Mouse (Mus musculus) kidney, embryonic 16.5 days (tissue): ENCODE results near the gene Tkt. TPM values are rescaled to one million over a fixed set of nuclear protein-coding genes. Genes with fewer than 3 reads are reported as not detected.

Source experiments
- ATAC-seq: fragments of 200-750 bp; cut with Nextera tagmentation; 2 replicates; pipeline ENCODE4 v1.8.0; 2017; ENCODE audit warnings: moderate TSS enrichment; ENCODE audit not compliant: low FRiP score, low TSS enrichment
- H3K27ac ChIP-seq: fragments of 300-500 bp; sonication (generic); 2 replicates; pipeline ENCODE4 v1.5.1; 2014; ENCODE audit warnings: low read length
- H3K27me3 ChIP-seq: fragments of 300-500 bp; sonication (generic); 2 replicates; pipeline ENCODE4 v1.6.1; 2014; ENCODE audit warnings: low read length, control low read depth, mixed read lengths; ENCODE audit not compliant: insufficient read depth
- H3K36me3 ChIP-seq: fragments of 300-500 bp; sonication (generic); 2 replicates; pipeline ENCODE4 v1.6.1; 2014; ENCODE audit warnings: low read length, control low read depth, mixed read lengths; ENCODE audit not compliant: insufficient read depth
- H3K4me1 ChIP-seq: fragments of 300-500 bp; sonication (generic); 2 replicates; pipeline ENCODE4 v1.6.1; 2014; ENCODE audit warnings: low read length, control low read depth, mixed read lengths; ENCODE audit not compliant: insufficient read depth
- H3K4me2 ChIP-seq: fragments of 300-500 bp; sonication (generic); replicated peaks from 2 replicates; pipeline ENCODE4 v1.6.1; 2014; ENCODE audit warnings: low read depth, low read length
- H3K4me3 ChIP-seq: fragments of 300-500 bp; sonication (generic); 2 replicates; pipeline ENCODE4 v1.5.1; 2014; ENCODE audit warnings: mild to moderate bottlenecking, low read length
- H3K9ac ChIP-seq: fragments of 300-500 bp; sonication (generic); replicated peaks from 2 replicates; pipeline ENCODE4 v1.6.1; 2014; ENCODE audit warnings: low read length
- H3K9me3 ChIP-seq: fragments of 300-500 bp; sonication (generic); 2 replicates; pipeline ENCODE4 v1.6.1; 2016; ENCODE audit warnings: low read length, control low read depth
- WGBS: fragments of 180-500 bp; shearing (Covaris S2); extraction: QIAGEN DNeasy Blood & Tissue Kit; methylation state at CpG from one replicate; pipeline ENCODE4 v1.1.7; 2014; 5-methylcytosine and 5-hydroxymethylcytosine counted together
- polyA plus RNA-seq: library from polyadenylated mRNA; unstranded; fragments of >200 nt; fragmentation: Nextera tagmentation; extraction: Ambion mirVana; gene quantifications from 2 replicates; pipeline ENCODE4 v1.2.1, GENCODE M21; 2015

Tkt gene
- polyA plus RNA-seq, 1 experiment from 2014 or later: 314 TPM

DNA sequence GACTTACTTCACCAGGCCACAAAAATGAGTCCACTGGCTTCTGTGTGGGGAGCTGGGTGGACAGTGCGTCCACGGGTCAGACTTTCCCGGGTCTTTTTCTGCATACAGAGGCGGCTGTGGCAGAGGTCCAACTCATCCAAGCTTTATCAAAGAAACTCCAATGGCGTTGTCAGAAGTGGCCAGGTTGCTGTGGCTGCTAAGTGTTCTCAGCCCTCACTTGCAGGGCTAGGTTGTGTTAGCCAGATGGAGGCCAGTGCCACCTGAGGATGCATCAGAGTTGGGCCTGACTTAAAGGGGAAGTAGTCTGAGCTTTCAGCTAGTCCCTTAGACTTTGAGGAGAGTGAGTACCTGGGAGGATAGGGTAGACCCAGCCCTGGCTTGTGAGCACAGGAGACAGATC is 3.4 kb downstream of the Tkt start:
- Histone ChIP-seq H3K4me3 (peak overlapping the region; percentile 80), H3K4me1 (peaks cover 33% of the 10 kb centered on the region), H3K27me3 (no peaks in the 10 kb centered on the region), H3K27ac (no peak overlapping the region), H3K36me3 (peaks cover 11% of the 10 kb centered on the region), H3K4me2 (peak overlapping the region; percentile 95), H3K9me3 (no peaks in the 10 kb centered on the region), H3K9ac (no peak overlapping the region)
- WGBS: 66% methylated on average over 5 of the region's 5 CpGs
- no peak for ATAC-seq

DNA sequence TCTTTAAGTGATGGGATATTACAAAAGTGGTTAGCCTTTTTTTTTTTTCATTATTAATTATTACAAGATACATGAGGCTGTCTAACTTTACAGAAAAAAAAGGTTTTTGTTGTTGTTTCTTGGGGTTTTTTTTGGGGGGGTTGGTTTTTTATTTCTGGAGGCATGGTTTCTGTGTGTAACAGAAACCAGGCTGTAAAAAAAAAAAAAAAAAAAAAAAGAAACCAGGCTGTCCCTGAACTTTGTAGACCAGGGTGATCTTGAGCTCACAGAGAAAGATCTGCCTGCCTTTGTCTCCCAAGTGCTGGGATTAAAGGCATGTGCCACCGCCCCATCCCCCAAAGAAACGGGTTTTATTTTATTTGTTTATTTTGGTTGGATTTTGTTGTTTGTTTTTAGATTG is 3.8 kb downstream of the Tkt start:
- Histone ChIP-seq H3K36me3 (peaks cover 11% of the 10 kb centered on the region), H3K27me3 (no peaks in the 10 kb centered on the region), H3K4me1 (peaks cover 33% of the 10 kb centered on the region), H3K4me2 (no peak overlapping the region; the same call in 1 of the 2 replicates), H3K9me3 (no peaks in the 10 kb centered on the region), H3K27ac (no peak overlapping the region), H3K4me3 (no peak overlapping the region), H3K9ac (no peak overlapping the region)
- 93% methylated on average over 2 of the region's 2 CpGs for WGBS
- no peak for ATAC-seq

DNA sequence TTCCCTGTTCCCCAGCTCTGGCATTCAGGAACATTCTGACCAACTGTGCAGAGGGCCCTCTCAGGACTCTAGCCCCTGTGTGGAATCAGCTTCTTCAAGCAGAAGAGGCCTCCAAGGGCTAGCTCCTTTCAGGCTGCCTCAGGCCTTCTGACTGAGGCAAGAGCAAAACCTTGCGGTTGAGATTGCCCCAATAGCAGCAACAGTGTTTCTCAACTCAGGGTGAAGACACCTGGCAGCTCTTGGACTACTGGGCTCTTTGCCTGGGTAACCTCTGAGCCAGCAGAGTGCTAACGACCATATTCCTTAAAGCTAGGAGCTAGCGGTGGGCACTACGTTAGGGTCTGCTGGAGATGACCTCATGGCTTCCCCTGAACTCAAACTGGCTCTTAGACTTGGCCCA is 5.0 kb downstream of the Tkt start:
- Histone ChIP-seq H3K4me3 (no peak overlapping the region), H3K27ac (no peak overlapping the region), H3K9ac (no peak overlapping the region), H3K9me3 (no peaks in the 10 kb centered on the region), H3K4me1 (peaks cover 31% of the 10 kb centered on the region), H3K4me2 (no peak overlapping the region), H3K27me3 (no peaks in the 10 kb centered on the region), H3K36me3 (peaks cover 16% of the 10 kb centered on the region)
- 78% methylated on average over 4 of the region's 4 CpGs for WGBS
- ATAC-seq: no peak

DNA sequence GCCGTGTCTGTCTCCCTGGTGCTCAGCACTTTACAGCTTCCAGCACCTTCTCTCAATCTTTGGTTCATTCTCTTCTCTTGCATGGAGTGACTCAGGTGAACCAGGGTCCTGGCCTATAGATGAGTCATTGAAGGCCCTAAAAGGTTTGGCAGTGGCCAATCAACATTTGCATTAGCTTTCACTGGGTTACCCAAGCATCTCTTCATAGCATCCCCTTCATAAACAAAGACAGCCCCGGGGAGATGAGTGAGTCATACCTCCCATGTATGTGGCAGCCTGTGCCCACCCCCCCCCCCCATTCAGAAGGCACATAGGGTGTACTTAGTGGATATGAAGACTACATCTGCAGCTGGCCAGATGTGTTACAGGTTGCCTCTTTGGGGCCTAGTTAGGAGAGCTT is 8.5 kb downstream of the Tkt start:
- peaks cover 11% of the 10 kb centered on the region for H3K4me1 ChIP-seq
- no peaks in the 10 kb centered on the region for H3K9me3 ChIP-seq
- no peak for ATAC-seq
- H3K27me3 ChIP-seq: no peaks in the 10 kb centered on the region
- WGBS: 82% methylated on average over 2 of the region's 2 CpGs
- no peak overlapping the region for H3K4me3 ChIP-seq
- H3K4me2 ChIP-seq: no peak overlapping the region
- H3K9ac ChIP-seq: no peak overlapping the region
- no peak overlapping the region for H3K27ac ChIP-seq
- H3K36me3 ChIP-seq: peaks cover 46% of the 10 kb centered on the region

DNA sequence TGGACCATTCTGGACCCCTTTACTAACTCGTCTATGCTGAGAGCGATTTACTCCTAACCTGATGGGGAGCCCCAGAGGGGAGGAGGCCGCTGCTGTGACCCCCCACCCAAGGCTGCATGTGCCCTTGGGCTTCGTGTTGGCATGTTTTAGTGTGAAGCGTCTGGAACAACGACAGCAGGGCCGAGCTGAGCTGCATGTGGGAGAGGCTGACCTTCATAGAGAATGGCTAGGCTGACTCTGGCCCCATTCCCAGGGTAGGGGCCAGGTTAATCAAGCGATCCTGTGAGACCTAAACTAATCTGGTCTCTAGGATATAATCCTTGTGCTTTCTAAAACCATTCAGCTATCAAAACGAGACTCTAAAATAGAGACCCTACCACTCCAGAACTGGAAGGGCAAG is 9.6 kb downstream of the Tkt start:
- Histone ChIP-seq H3K9ac (no peak overlapping the region), H3K4me1 (peaks cover 6% of the 10 kb centered on the region; the same call in 1 of the 2 replicates), H3K9me3 (no peaks in the 10 kb centered on the region), H3K27ac (peak overlapping the region; percentile 49; the same call in 1 of the 2 replicates), H3K4me2 (no peak overlapping the region), H3K36me3 (peaks cover 49% of the 10 kb centered on the region), H3K4me3 (no peak overlapping the region), H3K27me3 (no peaks in the 10 kb centered on the region)
- ATAC-seq: no peak
- WGBS: 63% methylated on average over 9 of the region's 9 CpGs

DNA sequence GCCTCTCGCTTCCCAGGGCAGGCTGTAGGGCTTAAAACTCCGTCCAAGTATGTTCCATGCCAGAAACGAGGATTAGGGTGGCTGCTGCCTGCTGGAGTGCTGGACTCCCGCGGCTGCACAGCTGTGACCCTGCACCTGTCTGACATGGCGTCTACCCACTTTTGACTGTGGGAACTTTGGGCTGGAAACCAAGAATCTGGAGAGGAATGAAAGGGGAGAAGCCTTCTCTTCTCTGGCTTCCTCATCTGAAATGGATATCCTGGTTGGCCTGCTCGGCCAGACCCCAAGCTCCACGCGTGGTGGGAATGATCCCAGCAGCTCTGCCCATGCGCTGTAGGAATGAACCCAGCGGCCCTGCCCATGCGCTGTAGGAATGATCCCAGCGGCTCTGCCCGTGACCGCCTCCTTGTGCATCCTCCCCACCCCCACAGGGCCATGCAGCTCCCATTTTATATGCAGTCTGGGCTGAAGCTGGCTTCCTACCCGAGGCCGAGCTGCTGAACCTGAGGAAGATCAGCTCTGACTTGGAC is 11.2 kb downstream of the Tkt start:
- H3K36me3 ChIP-seq: peaks cover 54% of the 10 kb centered on the region
- no peak overlapping the region for H3K27ac ChIP-seq
- H3K9ac ChIP-seq: no peak overlapping the region
- no peak for ATAC-seq
- 69% methylated on average over 17 of the region's 17 CpGs for WGBS
- no peak overlapping the region for H3K4me3 ChIP-seq
- no peak overlapping the region for H3K4me2 ChIP-seq
- no peaks in the 10 kb centered on the region for H3K9me3 ChIP-seq
- H3K27me3 ChIP-seq: no peaks in the 10 kb centered on the region
- peaks cover 6% of the 10 kb centered on the region; the same call in 1 of the 2 replicates for H3K4me1 ChIP-seq

DNA sequence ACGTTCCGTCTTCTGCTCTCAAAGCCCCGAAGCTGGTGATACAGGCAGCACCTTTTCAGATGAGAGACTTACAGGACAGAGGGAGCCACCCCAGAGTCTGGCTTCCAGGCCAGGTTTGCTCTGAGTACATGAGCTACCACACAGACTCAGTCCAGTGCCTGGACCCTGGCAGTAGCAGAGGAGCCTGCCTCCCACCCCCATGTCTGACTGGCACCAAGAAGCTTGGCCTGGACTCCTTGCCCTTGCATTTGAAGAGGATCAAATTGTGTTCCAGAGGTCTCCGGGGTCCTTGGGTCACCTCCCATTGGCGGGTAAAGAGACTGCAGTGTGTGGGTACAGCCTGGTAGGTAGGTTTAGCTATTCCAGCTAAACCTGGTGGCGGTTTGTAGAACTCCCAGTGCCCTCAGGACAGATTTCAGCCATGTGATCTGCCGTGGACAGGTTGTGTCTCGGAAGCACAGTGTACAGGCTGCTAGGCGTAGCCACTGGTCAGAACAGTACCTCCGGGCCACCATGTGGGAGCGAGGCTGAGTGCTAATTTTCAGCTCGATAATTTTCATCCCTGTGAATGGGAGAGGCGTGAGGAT is 12.7 kb downstream of the Tkt start:
- Histone ChIP-seq H3K4me3 (no peak overlapping the region), H3K27me3 (no peaks in the 10 kb centered on the region), H3K9me3 (no peaks in the 10 kb centered on the region), H3K9ac (no peak overlapping the region), H3K36me3 (peaks cover 68% of the 10 kb centered on the region), H3K4me2 (no peak overlapping the region), H3K27ac (peak overlapping the region; percentile 77; the same call in 1 of the 2 replicates), H3K4me1 (peaks cover 6% of the 10 kb centered on the region; the same call in 1 of the 2 replicates)
- ATAC-seq: no peak
- WGBS: 86% methylated on average over 13 of the region's 13 CpGs

DNA sequence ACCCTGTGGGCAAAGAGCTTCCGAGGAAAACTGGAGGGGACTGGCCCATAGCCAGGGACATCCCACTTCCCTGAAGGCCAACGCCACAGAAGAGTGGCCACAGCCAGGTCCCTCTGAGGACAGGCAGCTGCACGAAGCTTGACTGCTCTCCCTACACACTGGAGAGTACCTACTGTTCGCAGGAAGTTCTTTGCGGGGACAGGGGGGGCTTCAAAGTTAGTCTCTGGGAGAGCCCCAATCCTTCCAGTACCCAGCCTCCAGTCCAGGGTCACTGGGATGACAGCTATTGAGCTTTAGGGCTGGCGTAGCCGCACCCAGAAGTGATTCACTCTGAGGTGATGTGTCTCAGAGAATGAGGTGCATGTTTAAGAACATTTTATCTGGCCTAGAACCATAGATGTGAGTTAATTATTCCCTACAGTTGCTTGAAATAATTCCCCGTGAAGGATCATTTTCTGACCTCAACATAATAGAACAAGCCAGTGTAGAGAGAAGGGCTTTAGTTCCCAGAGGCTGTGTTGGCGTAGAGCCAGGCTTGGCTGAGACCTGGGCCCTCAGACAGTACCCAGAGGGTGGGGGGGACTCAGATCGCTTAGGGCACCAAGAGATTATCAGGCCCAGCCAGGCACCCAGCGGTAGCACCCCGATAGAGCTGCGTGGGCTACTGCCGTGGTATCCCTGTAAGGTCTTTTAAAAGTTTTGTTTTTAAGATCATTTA is 13.5 kb downstream of the Tkt start:
- H3K4me1 ChIP-seq: peaks cover 6% of the 10 kb centered on the region; the same call in 1 of the 2 replicates
- no peak overlapping the region for H3K9ac ChIP-seq
- H3K4me2 ChIP-seq: no peak overlapping the region
- H3K9me3 ChIP-seq: no peaks in the 10 kb centered on the region
- no peak overlapping the region for H3K4me3 ChIP-seq
- H3K27ac ChIP-seq: peak overlapping the region; percentile 77
- peak; percentile 86 for ATAC-seq
- H3K36me3 ChIP-seq: peaks cover 68% of the 10 kb centered on the region
- 78% methylated on average over 14 of the region's 14 CpGs for WGBS
- H3K27me3 ChIP-seq: no peaks in the 10 kb centered on the region

DNA sequence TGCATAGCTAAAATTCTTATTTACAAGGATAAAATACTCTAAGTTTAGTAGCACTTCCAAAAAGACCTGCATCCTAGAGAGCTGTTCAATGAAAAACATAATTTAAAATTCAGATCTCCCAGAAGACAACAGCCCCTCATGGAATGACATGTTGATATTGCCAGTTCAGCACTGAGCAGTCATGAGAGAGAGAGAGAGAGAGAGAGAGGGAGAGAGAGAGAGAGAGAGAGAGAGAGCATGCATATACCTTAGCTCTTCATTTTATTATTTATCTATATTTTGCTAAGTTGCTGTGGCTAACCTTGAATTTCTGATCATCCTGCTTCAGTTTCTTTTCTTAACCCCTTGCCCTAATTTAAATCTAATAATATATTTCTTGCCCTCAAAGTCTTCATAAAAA is 14.2 kb downstream of the Tkt start:
- Histone ChIP-seq H3K27ac (no peak overlapping the region), H3K4me3 (no peak overlapping the region), H3K4me2 (no peak overlapping the region), H3K27me3 (no peaks in the 10 kb centered on the region), H3K9ac (no peak overlapping the region), H3K9me3 (no peaks in the 10 kb centered on the region), H3K4me1 (peaks cover 6% of the 10 kb centered on the region; the same call in 1 of the 2 replicates), H3K36me3 (peaks cover 71% of the 10 kb centered on the region)
- ATAC-seq: no peak

DNA sequence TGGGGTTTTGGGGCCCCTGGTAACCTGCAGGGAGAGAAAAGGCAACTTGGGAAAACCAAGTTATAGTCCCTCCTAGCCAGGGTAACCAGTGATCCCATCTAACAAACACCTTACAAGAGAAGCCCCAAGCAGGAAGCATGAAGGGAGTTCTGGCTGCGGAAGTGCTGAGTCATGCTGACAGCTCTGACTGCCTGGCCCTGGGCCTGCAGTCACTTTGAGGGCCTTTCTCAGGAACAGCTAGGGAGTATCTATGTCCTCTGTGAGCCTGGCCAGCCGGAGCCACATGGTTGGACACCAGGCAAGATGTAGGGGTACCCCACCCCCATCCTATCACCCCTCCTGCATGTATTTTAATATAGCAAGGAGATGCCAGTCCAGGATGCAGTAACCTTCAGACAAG is 16.3 kb downstream of the Tkt start:
- no peak for ATAC-seq
- WGBS: 92% methylated on average over 2 of the region's 2 CpGs
- Histone ChIP-seq H3K9me3 (no peaks in the 10 kb centered on the region), H3K9ac (no peak overlapping the region), H3K4me3 (no peak overlapping the region), H3K4me1 (0 out of 2 replicates have a peak, but pooled peaks cover 3% of the 10 kb centered on the region), H3K27me3 (no peaks in the 10 kb centered on the region), H3K4me2 (no peak overlapping the region), H3K27ac (no peak overlapping the region), H3K36me3 (peaks cover 81% of the 10 kb centered on the region)
